Mouse (Mus musculus) forelimb bud, embryonic 11.5 days (tissue): ENCODE measurements around the gene Slc43a1.
"Not testable (repeated sequence)": the region's sequence is repeated elsewhere in the genome, so short reads cannot be mapped to it uniquely, and the experiment has no call there.

Source experiments
- DNase-seq: peaks from one replicate; pipeline ENCODE4 v3.0.0-alpha.2; 2012; ENCODE audit warnings: low read depth, low spot score

Gene Slc43a1

DNA sequence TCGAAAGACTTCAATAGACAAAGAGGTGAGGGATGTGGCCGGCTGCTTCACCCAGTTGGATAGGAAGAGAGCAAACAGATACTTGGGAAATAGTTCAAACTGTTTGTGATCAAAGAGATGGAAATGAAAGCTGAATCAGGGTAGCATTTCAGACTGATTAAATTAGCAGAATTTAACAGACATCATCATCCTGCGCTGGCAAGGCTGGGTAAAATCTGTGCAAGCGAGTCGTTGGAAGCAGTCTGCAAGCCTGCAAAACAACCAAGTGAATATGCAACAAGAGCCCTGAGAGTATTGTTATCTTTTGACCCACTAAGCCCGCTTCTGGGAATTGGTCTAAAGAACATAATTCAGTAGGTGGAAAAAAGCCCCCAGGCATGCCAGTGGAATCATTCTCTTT is 54.7 kb downstream of the Slc43a1 start:
- DNase-seq, result no peak

DNA sequence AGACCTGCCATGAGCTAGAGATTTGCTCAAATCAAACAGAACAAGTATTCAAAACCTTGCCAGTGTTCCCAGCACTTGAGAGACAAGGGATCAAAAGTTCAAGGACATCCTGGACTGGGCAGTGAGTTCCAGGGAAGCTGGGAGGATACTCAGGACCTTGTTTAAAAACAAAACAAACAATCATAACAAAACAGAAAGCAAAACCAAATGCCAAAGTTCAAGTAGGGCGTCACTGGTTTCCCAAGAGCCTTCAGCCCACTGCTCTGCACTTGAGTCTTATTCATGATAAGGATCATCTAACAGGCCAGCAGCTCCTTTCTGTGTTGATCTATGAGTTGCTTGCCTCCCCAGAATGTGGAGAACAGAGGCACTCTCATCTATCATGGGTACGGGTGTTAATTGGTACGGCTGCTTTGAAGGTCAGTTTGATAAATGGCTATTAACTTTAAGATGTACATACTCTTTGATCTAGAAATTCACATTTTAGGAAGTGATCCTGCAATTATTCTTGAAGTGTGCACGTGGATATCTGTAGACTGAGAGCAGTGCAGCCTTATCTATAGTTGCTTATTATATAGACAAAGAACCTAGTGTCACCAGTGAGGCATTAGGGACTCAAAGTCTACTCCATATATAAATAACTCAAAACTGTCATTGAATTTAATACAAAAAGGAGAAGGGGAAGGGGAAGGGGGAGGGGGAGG is 57.0 kb downstream of the Slc43a1 start:
- DNase-seq, result no peak

DNA sequence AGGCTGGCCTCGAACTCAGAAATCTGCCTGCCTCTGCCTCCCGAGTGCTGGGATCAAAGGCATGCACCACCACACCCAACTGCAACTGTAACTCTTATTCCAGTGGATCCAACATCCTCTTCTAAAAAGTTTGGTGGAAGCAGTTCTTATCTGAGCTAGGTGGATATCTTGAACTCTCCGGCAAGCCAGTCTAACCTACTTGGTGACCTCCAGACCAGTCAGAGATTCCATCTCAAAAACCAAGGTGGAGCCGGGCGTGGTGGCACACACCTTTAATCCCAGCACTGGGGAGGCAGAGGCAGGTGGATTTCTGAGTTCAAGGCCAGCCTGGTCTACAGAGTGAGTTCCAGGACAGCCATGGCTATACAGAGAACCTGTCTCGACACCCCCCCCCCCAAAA is 58.0 kb downstream of the Slc43a1 start:
- DNase-seq, result not testable (repeated sequence)

DNA sequence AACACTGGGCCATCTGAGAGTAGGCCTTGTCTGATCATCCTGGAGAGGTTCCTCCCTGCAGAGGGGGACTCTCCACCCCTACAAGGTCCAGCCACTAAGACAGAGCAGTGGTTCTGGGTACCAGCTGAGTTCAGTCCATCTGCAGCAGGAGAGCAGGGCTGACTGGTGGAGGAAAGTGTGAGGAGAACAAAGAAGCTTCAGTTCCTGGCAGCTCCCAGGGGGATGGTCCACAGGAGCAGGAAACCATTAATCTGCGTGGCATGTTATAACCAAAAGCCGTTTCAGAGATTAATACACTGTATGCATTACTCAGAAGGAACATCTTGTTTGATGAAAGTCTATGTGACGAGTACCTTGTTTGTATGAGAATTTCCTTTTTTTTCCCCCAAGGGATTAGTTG is 74.1 kb downstream of the Slc43a1 start:
- DNase-seq, result no peak
